Mouse (Mus musculus) kidney, postnatal 0 days (tissue): ENCODE data around the gene Pdpr. TPM values are rescaled to one million over a fixed set of nuclear protein-coding genes. Genes with fewer than 3 reads are reported as not detected.
"Not testable (repeated sequence)": the region's sequence is repeated elsewhere in the genome, so short reads cannot be mapped to it uniquely, and the experiment has no call there.

Experiments used
- ATAC-seq: fragments of 200-750 bp; cut with Nextera tagmentation; replicated peaks from 2 replicates; pipeline ENCODE4 v1.8.0; 2017; ENCODE audit warnings: low read depth, moderate number of reproducible peaks, moderate TSS enrichment, moderate library complexity; ENCODE audit not compliant: low FRiP score
- DNase-seq: peaks from one replicate; pipeline ENCODE4 v3.0.0-alpha.2; 2016; ENCODE audit warnings: low spot score
- H3K27ac ChIP-seq: fragments of 300-500 bp; sonication (generic); 2 replicates; pipeline ENCODE4 v1.5.1; 2014; ENCODE audit warnings: mild to moderate bottlenecking
- H3K27me3 ChIP-seq: fragments of 300-500 bp; sonication (generic); 2 replicates; pipeline ENCODE4 v1.6.1; 2014; ENCODE audit warnings: low read length, mixed read lengths; ENCODE audit not compliant: insufficient read depth
- H3K36me3 ChIP-seq: fragments of 300-500 bp; sonication (generic); 2 replicates; pipeline ENCODE4 v1.6.1; 2014; ENCODE audit warnings: low read length, mixed read lengths; ENCODE audit not compliant: insufficient read depth
- H3K4me1 ChIP-seq: fragments of 300-500 bp; sonication (generic); replicated peaks from 2 replicates; pipeline ENCODE4 v1.6.1; 2014; ENCODE audit warnings: antibody characterized with exemption, low read length, mixed read lengths; ENCODE audit not compliant: insufficient read depth
- H3K4me2 ChIP-seq: fragments of 300-500 bp; sonication (generic); 2 replicates; pipeline ENCODE4 v1.6.1; 2014; ENCODE audit warnings: mild to moderate bottlenecking, low read length, moderate library complexity, mixed read lengths
- H3K4me3 ChIP-seq: fragments of 300-500 bp; sonication (generic); replicated peaks from 2 replicates; pipeline ENCODE4 v1.5.1; 2014; ENCODE audit warnings: low read depth, low read length
- H3K9ac ChIP-seq: fragments of 300-500 bp; sonication (generic); 2 replicates; pipeline ENCODE4 v1.6.1; 2014; ENCODE audit warnings: low read depth, low read length
- H3K9me3 ChIP-seq: fragments of 300-500 bp; sonication (generic); replicated peaks from 2 replicates; pipeline ENCODE4 v1.6.1; 2016; ENCODE audit warnings: low read length, inconsistent platforms, mixed read lengths
- CTCF ChIP-seq: IDR thresholded peaks from 2 replicates; pipeline ENCODE4 v1.5.1; 2016; ENCODE audit warnings: antibody characterized with exemption, low read depth, mild to moderate bottlenecking, moderate library complexity
- WGBS: fragments of 180-500 bp; shearing (Covaris S2); extraction: QIAGEN DNeasy Blood & Tissue Kit; methylation state at CpG from one replicate; pipeline ENCODE4 v1.1.7; 2014; 5-methylcytosine and 5-hydroxymethylcytosine counted together
- polyA plus RNA-seq: library from polyadenylated mRNA; unstranded; fragments of >200 nt; fragmentation: Nextera tagmentation; extraction: Ambion mirVana; gene quantifications from 2 replicates; pipeline ENCODE4 v1.2.1, GENCODE M21; 2015

Gene Pdpr
- polyA plus RNA-seq, 1 experiment from 2014 or later, result 8.5 TPM

GRCm38 (mm10) chr8:111142521-111142920, 48.1 kb downstream of the Pdpr start:
- DNase-seq, result no peak
- no peak for ATAC-seq
- H3K9ac ChIP-seq, result no peak overlapping the region
- 0 out of 2 replicates have a peak, but pooled peaks cover 3% of the 10 kb centered on the region for H3K4me1 ChIP-seq
- H3K27me3 ChIP-seq, result no peaks in the 10 kb centered on the region
- no peak overlapping the region for H3K4me3 ChIP-seq
- no peak overlapping the region for H3K4me2 ChIP-seq
- no peak for TF ChIP-seq CTCF
- H3K9me3 ChIP-seq, result no peaks in the 10 kb centered on the region
- no peak overlapping the region for H3K27ac ChIP-seq
- H3K36me3 ChIP-seq, result peaks cover 10% of the 10 kb centered on the region; the same call in 1 of the 2 replicates

GRCm38 (mm10) chr8:111144901-111145459, 50.5 kb downstream of the Pdpr start:
- peak overlapping the region; percentile 72 for H3K9ac ChIP-seq
- DNase-seq, H3K4me1 ChIP-seq, H3K27me3 ChIP-seq, H3K36me3 ChIP-seq, H3K9me3 ChIP-seq: not testable (repeated sequence)
- ATAC-seq, result peak; percentile 76
- WGBS, result under 1% methylated on average over 48 of the region's 63 CpGs
- peak overlapping the region; percentile 61 for H3K4me3 ChIP-seq
- peak overlapping the region; percentile 62 for H3K27ac ChIP-seq
- H3K4me2 ChIP-seq, result peak overlapping the region; percentile 70

DNA sequence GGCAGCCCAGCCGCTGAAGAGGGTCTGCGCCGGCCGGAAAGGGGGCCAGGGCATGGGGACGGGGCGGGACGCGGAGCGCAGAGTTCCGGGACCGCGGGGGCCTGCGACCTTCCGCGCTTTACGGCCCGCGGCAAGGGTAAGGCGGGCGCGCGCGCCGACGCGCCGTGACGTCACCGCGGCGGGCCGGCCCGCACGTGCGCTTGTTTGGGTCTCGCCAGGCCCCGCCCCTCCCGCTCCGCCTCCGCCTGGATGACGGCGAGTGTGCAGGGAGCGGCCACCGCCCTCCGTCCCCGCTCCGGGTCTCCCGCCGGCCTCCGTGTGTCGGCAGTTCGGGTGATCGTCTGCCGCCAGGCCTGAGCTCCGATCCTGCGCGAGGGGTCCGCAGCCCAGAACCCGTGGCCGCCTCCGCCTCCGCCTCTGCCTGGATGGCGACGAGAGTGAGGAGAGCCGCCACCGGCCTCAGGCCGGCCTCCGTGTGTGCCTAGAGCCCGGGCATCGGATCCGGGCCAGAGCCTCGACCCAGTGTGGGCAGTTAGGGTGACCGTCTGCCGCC, 51.1 kb downstream of the Pdpr start:
- H3K4me3 ChIP-seq, result peak overlapping the region; percentile 61
- 3% methylated on average over 53 of the region's 74 CpGs for WGBS
- H3K27ac ChIP-seq, result peak overlapping the region; percentile 62
- H3K4me1 ChIP-seq, H3K27me3 ChIP-seq, H3K9me3 ChIP-seq, H3K36me3 ChIP-seq: not testable (repeated sequence)
- ATAC-seq (peak; percentile 92), DNase-seq (peak; percentile 92)
- peak overlapping the region; percentile 72 for H3K9ac ChIP-seq
- peak overlapping the region; percentile 61 for H3K4me2 ChIP-seq

DNA sequence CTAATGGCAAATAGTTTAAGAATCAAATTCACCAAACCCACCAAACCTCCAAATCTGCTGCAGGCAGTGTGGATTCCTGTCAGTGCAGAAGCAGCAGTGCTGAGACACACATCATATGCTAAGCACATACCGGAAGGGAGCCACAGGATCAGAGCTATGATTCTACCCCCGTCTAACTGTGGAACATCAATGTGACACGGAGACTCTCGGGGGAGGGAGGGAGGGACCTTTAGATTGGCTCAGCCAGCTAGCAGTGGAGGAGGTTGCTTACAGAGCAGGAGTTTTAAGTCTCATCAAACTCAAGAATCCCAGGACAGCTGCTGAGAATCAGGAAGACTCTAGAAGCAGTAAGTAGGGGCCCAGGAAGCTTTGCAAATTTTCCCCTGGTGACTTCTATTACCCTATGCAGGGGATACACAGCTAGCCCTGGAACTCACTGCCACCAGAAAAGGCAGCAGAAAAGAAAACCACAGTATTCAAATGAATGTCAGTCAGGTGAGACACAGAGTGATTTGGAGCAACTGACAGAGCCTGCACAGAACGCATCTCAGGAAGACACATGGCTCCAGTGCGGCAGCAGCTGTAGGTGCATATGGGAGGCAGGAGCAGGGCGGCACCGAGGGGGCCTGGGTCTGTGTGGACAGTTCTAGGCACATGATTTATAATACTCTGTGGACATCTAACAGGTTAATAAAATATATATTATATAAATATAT, 61.4 kb downstream of the Pdpr start:
- ATAC-seq, result no peak
- Histone ChIP-seq H3K4me2 (no peak overlapping the region), H3K4me3 (no peak overlapping the region), H3K36me3 (peaks cover 52% of the 10 kb centered on the region), H3K27me3 (no peaks in the 10 kb centered on the region), H3K4me1 (no peaks in the 10 kb centered on the region), H3K9ac (no peak overlapping the region), H3K9me3 (no peaks in the 10 kb centered on the region), H3K27ac (no peak overlapping the region)
- DNase-seq, result peak; percentile 4
- 73% methylated on average over 8 of the region's 8 CpGs for WGBS
- TF ChIP-seq CTCF, result no peak

GRCm38 (mm10) chr8:111157617-111158016, 63.2 kb downstream of the Pdpr start:
- peak; percentile 80 for ATAC-seq
- Histone ChIP-seq H3K4me3 (no peak overlapping the region), H3K27me3 (no peaks in the 10 kb centered on the region), H3K9ac (no peak overlapping the region), H3K4me1 (no peaks in the 10 kb centered on the region), H3K4me2 (no peak overlapping the region), H3K36me3 (peaks cover 66% of the 10 kb centered on the region), H3K27ac (no peak overlapping the region), H3K9me3 (no peaks in the 10 kb centered on the region)
- peak; percentile 66 for TF ChIP-seq CTCF
- 55% methylated on average over 14 of the region's 14 CpGs for WGBS
- peak; percentile 59 for DNase-seq

GRCm38 (mm10) chr8:111171661-111172060, 77.2 kb downstream of the Pdpr start:
- H3K36me3 ChIP-seq, result peaks cover 55% of the 10 kb centered on the region
- H3K9ac ChIP-seq, result no peak overlapping the region
- WGBS, result 78% methylated on average over 5 of the region's 5 CpGs
- no peak overlapping the region for H3K4me2 ChIP-seq
- no peak for TF ChIP-seq CTCF
- no peak for ATAC-seq
- H3K27me3 ChIP-seq, result no peaks in the 10 kb centered on the region
- H3K4me1 ChIP-seq, result no peaks in the 10 kb centered on the region
- H3K27ac ChIP-seq, result no peak overlapping the region
- no peak overlapping the region for H3K4me3 ChIP-seq
- no peak for DNase-seq
- H3K9me3 ChIP-seq, result no peaks in the 10 kb centered on the region
